Comparison of ENCODE assay signal across 11 mouse cellular contexts in genomic region chr11:60161146-60161874, GRCm38 (mm10). TPM values are rescaled to one million over a fixed set of nuclear protein-coding genes. Genes with fewer than 3 reads are reported as not detected.
DNase-seq lines count a peak whose midpoint lies in the region; ATAC-seq lines count a peak whose summit lies in the region.
"Had no signal": no experiment of that assay in that cellular context is flagged by ENCODE, and none has a peak within 500 bp of the region (broad histone marks: within the 10 kb centered on the region; RNA-seq: fewer than 3 reads in every experiment).

No protein-coding gene starts in this region.

- WGBS in heart, embryonic 16.5 days, result 73% methylated on average over 9 of the region's 9 CpGs
- WGBS in forebrain, embryonic 12.5 days, result 62% methylated on average over 9 of the region's 9 CpGs
- WGBS in midbrain, embryonic 12.5 days, result 59% methylated on average over 9 of the region's 9 CpGs

- no peaks in the 10 kb centered on the region for H3K27me3 ChIP-seq in heart, embryonic 16.5 days (ENCODE audit: control insufficient read depth, insufficient read depth, low read length)
- no peaks in the 10 kb centered on the region for H3K27me3 ChIP-seq in forebrain, embryonic 12.5 days
- no peaks in the 10 kb centered on the region for H3K27me3 ChIP-seq in midbrain, embryonic 12.5 days
- H3K27me3 ChIP-seq: limb, embryonic 12.5 days had no signal

- H3K36me3 ChIP-seq in heart, embryonic 16.5 days (ENCODE audit: control insufficient read depth, insufficient read depth), result 0 out of 2 replicates have a peak, but pooled peaks cover 8% of the 10 kb centered on the region
- peaks cover 6% of the 10 kb centered on the region; the same call in 1 of the 2 replicates for H3K36me3 ChIP-seq in forebrain, embryonic 12.5 days (replicated peaks)
- peaks cover 12% of the 10 kb centered on the region for H3K36me3 ChIP-seq in midbrain, embryonic 12.5 days

- DNase-seq in heart, postnatal 10 days, result no peak
- DNase-seq in thymus, postnatal 14 days, result peak; percentile 54
- no peak for DNase-seq in urinary bladder, postnatal 14 days (ENCODE audit: low spot score)
- DNase-seq in left cerebral cortex, postnatal 10 days (ENCODE audit: extremely low spot score in 1 of 2, low spot score in 2 of 2), result no peak
- DNase-seq: gastrocnemius, postnatal 14 days; kidney, adult 18-20 months had no signal

- no peaks in the 10 kb centered on the region for H3K9me3 ChIP-seq in heart, embryonic 16.5 days (replicated peaks; ENCODE audit: control insufficient read depth, low read length)
- no peaks in the 10 kb centered on the region for H3K9me3 ChIP-seq in forebrain, embryonic 12.5 days
- no peaks in the 10 kb centered on the region for H3K9me3 ChIP-seq in midbrain, embryonic 12.5 days
- H3K9me3 ChIP-seq: limb, embryonic 12.5 days had no signal

- H3K4me3 ChIP-seq in heart, embryonic 16.5 days (ENCODE audit: low read length), result no peak overlapping the region
- no peak overlapping the region for H3K4me3 ChIP-seq in forebrain, embryonic 12.5 days (replicated peaks)
- H3K4me3 ChIP-seq in midbrain, embryonic 12.5 days, result no peak overlapping the region
- H3K4me3 ChIP-seq: limb, embryonic 12.5 days had no signal

- no peak overlapping the region; the same call in 1 of the 2 replicates for H3K9ac ChIP-seq in heart, embryonic 16.5 days (ENCODE audit: low read length)
- no peak overlapping the region for H3K9ac ChIP-seq in forebrain, embryonic 12.5 days
- no peak overlapping the region for H3K9ac ChIP-seq in midbrain, embryonic 12.5 days (replicated peaks)
- H3K9ac ChIP-seq: limb, embryonic 12.5 days had no signal

- H3K4me2 ChIP-seq in heart, embryonic 16.5 days (ENCODE audit: low read depth, low read length), result no peak overlapping the region
- H3K4me2 ChIP-seq in forebrain, embryonic 12.5 days, result no peak overlapping the region
- no peak overlapping the region for H3K4me2 ChIP-seq in midbrain, embryonic 12.5 days (replicated peaks)
- H3K4me2 ChIP-seq: limb, embryonic 12.5 days had no signal

- intact Hi-C loops in heart, postnatal 10 days (cut with DNase I), result no loop called here
- intact Hi-C loops in left cerebral cortex, postnatal 10 days (cut with DNase I), result no loop called here

- peak overlapping the region; percentile 42 for H3K27ac ChIP-seq in heart, embryonic 16.5 days (ENCODE audit: low read length)
- peak overlapping the region; percentile 78 for H3K27ac ChIP-seq in forebrain, embryonic 12.5 days
- H3K27ac ChIP-seq in midbrain, embryonic 12.5 days (replicated peaks), result peak overlapping the region; percentile 66

- H3K4me1 ChIP-seq in heart, embryonic 16.5 days (ENCODE audit: control insufficient read depth, insufficient read depth, low read length), result peaks cover 57% of the 10 kb centered on the region
- H3K4me1 ChIP-seq in forebrain, embryonic 12.5 days, result peaks cover 56% of the 10 kb centered on the region
- peaks cover 50% of the 10 kb centered on the region for H3K4me1 ChIP-seq in midbrain, embryonic 12.5 days

- no peak for ATAC-seq in heart, embryonic 16.5 days (replicated peaks; ENCODE audit: extremely low read depth, insufficient read depth, low FRiP score)
- no peak for ATAC-seq in forebrain, embryonic 12.5 days (ENCODE audit: low FRiP score)
- ATAC-seq in midbrain, embryonic 12.5 days (ENCODE audit: low FRiP score, low read depth), result no peak
- no peak for ATAC-seq in granulocyte monocyte progenitor cell, adult 5-6 weeks (replicated peaks; ENCODE audit: poor library complexity, severe bottlenecking)

RNA-seq across cellular contexts. Expression of gene Rai1, which starts 56.5 kb away (rescaled TPM):
- 15.7 TPM in 2 replicates for polyA plus RNA-seq in heart, embryonic 16.5 days (2015; fragmentation: Nextera tagmentation; extraction: Ambion mirVana)
- total RNA-seq in heart, postnatal 10 days (2021), result 10 to 100 TPM; 44.6 to 45.7 TPM
- 34.2 and 35.1 TPM in 2 replicates for polyA plus RNA-seq in forebrain, embryonic 12.5 days (2016; fragmentation: Nextera tagmentation; extraction: Ambion mirVana)
- 28.3 and 36.2 TPM in 2 replicates for polyA plus RNA-seq in midbrain, embryonic 12.5 days (2016; fragmentation: Nextera tagmentation; extraction: Ambion mirVana)
- total RNA-seq in granulocyte monocyte progenitor cell, adult 5-6 weeks (2014; fragmentation: Nextera tagmentation), result 37.5 and 52.4 TPM in 2 replicates
- 11.0 and 13.3 TPM in 2 replicates for total RNA-seq in granulocyte monocyte progenitor cell, adult 5-6 weeks (2017)
- total RNA-seq in left cerebral cortex, postnatal 10 days (2021), result 10 to 100 TPM; 61.9 to 68.5 TPM
